Mouse (Mus musculus) bone marrow macrophage, adult 2 months (primary cell): ENCODE measurements at regions not wholly inside any gene's neighbourhood (a gene's known extent, or its start where the extent isn't known, plus 50 kb on each side); places are given as distances from the start of the nearest gene placed in this dataset.

Source experiments
- CTCF ChIP-seq: IDR thresholded peaks from 2 replicates; pipeline ENCODE4 v1.5.1; 2012; ENCODE audit warnings: low read depth, mild to moderate bottlenecking, low read length, moderate library complexity
- POLR2A ChIP-seq: IDR thresholded peaks from 2 replicates; pipeline ENCODE4 v1.6.1; 2012; ENCODE audit warnings: mild to moderate bottlenecking, low read depth, low read length, borderline replicate concordance

- TF ChIP-seq POLR2A (no peak), CTCF (peak; percentile 92)
Measured at GRCm38 (mm10) chr12:117385072-117385666, 131.1 kb upstream of the Rapgef5 start.
